Mouse (Mus musculus): ENCODE data around the gene Il23a. TPM values are rescaled to one million over a fixed set of nuclear protein-coding genes. Genes with fewer than 3 reads are reported as not detected.

Il23a gene
- polyA plus RNA-seq, 2 experiments: 0.28 to 0.31 TPM

GRCm38 (mm10) chr10:128271883-128272282 is 26.7 kb downstream of the Il23a start:
- ATAC-seq (ENCODE audit: low FRiP score, low read depth): no peak
- peaks cover 2% of the 10 kb centered on the region; the same call in 1 of the 2 replicates for H3K4me1 ChIP-seq (ENCODE audit: control insufficient read depth, insufficient read depth, low read length)
- TF ChIP-seq POLR2A (IDR thresholded peaks at IDR 0.05; ENCODE audit: borderline replicate concordance, extremely low read depth, insufficient read depth, insufficient read length): no peak
- H3K9ac ChIP-seq (ENCODE audit: low read depth, low read length, severe bottlenecking): no peak overlapping the region
- DNase-seq (ENCODE audit: low spot score): no peak
- no peak overlapping the region for H3K27ac ChIP-seq (replicated peaks; ENCODE audit: low read depth, low read length)
- no peaks in the 10 kb centered on the region for H3K9me3 ChIP-seq (ENCODE audit: control insufficient read depth, low read length)
- no peak overlapping the region for H3K4me3 ChIP-seq (replicated peaks; ENCODE audit: low read length)
- H3K36me3 ChIP-seq (ENCODE audit: control insufficient read depth, insufficient read depth, low read length): peaks cover 5% of the 10 kb centered on the region; the same call in 1 of the 2 replicates
- WGBS: 79% methylated on average over 2 of the region's 2 CpGs
- no peaks in the 10 kb centered on the region for H3K27me3 ChIP-seq (ENCODE audit: control insufficient read depth, insufficient read depth, low read length)
- H3K4me2 ChIP-seq (replicated peaks; ENCODE audit: low read depth, low read length, severe bottlenecking): no peak overlapping the region

GRCm38 (mm10) chr10:128270866-128271265 is 27.7 kb downstream of the Il23a start:
- Histone ChIP-seq H3K4me3 (replicated peaks; ENCODE audit: low read length) (peak overlapping the region; percentile 79), H3K4me2 (replicated peaks; ENCODE audit: low read depth, low read length, severe bottlenecking) (peak overlapping the region; percentile 77), H3K36me3 (ENCODE audit: control insufficient read depth, insufficient read depth, low read length) (no peaks in the 10 kb centered on the region), H3K27ac (replicated peaks; ENCODE audit: low read depth, low read length) (0 out of 2 replicates have a peak overlapping the region, but pooled peaks have one; percentile 43), H3K4me1 (ENCODE audit: control insufficient read depth, insufficient read depth, low read length) (peaks cover 2% of the 10 kb centered on the region; the same call in 1 of the 2 replicates), H3K9me3 (ENCODE audit: control insufficient read depth, low read length) (no peaks in the 10 kb centered on the region), H3K27me3 (ENCODE audit: control insufficient read depth, insufficient read depth, low read length) (no peaks in the 10 kb centered on the region), H3K9ac (ENCODE audit: low read depth, low read length, severe bottlenecking) (peak overlapping the region; percentile 68)
- 42% methylated on average over 7 of the region's 7 CpGs for WGBS
- ATAC-seq (ENCODE audit: low FRiP score, low read depth): no peak
- no peak for TF ChIP-seq POLR2A (IDR thresholded peaks at IDR 0.05; ENCODE audit: borderline replicate concordance, extremely low read depth, insufficient read depth, insufficient read length)
- no peak for DNase-seq (ENCODE audit: low spot score)

- TF ChIP-seq POLR2A (IDR thresholded peaks at IDR 0.05; ENCODE audit: borderline replicate concordance, extremely low read depth, insufficient read depth, insufficient read length): 0 out of 2 replicates have a peak, but pooled peaks have one; percentile 38
- DNase-seq (ENCODE audit: low spot score) (peak; percentile 98), ATAC-seq (ENCODE audit: low FRiP score, low read depth) (peak; percentile 100)
- H3K9me3 ChIP-seq (ENCODE audit: control insufficient read depth, low read length): no peaks in the 10 kb centered on the region
- H3K36me3 ChIP-seq (ENCODE audit: control insufficient read depth, insufficient read depth, low read length): no peaks in the 10 kb centered on the region
- H3K4me2 ChIP-seq (replicated peaks; ENCODE audit: low read depth, low read length, severe bottlenecking): peak within 1 kb of the TSS; percentile 77
- peak within 1 kb of the TSS; percentile 79 for H3K4me3 ChIP-seq (replicated peaks; ENCODE audit: low read length)
- under 1% methylated on average over 41 of the region's 43 CpGs for WGBS
- peak within 1 kb of the TSS; percentile 68 for H3K9ac ChIP-seq (ENCODE audit: low read depth, low read length, severe bottlenecking)
- no peaks in the 10 kb centered on the region for H3K27me3 ChIP-seq (ENCODE audit: control insufficient read depth, insufficient read depth, low read length)
- peaks cover 2% of the 10 kb centered on the region; the same call in 1 of the 2 replicates for H3K4me1 ChIP-seq (ENCODE audit: control insufficient read depth, insufficient read depth, low read length)
- H3K27ac ChIP-seq (replicated peaks; ENCODE audit: low read depth, low read length): peak within 1 kb of the TSS; percentile 43; the same call in 1 of the 2 replicates
Measured at GRCm38 (mm10) chr10:128270287-128270841, 28.2 kb downstream of the Il23a start, which contains the start of gene Stat2. TSS of gene Stat2 (plus strand) at chr10:128270559.

GRCm38 (mm10) chr10:128269206-128269910 is 29.2 kb downstream of the Il23a start:
- Histone ChIP-seq H3K4me3 (replicated peaks; ENCODE audit: low read length) (peak overlapping the region; percentile 79; the same call in 1 of the 2 replicates), H3K36me3 (ENCODE audit: control insufficient read depth, insufficient read depth, low read length) (no peaks in the 10 kb centered on the region), H3K4me1 (ENCODE audit: control insufficient read depth, insufficient read depth, low read length) (peaks cover 2% of the 10 kb centered on the region; the same call in 1 of the 2 replicates), H3K27me3 (ENCODE audit: control insufficient read depth, insufficient read depth, low read length) (no peaks in the 10 kb centered on the region), H3K27ac (replicated peaks; ENCODE audit: low read depth, low read length) (no peak overlapping the region), H3K4me2 (replicated peaks; ENCODE audit: low read depth, low read length, severe bottlenecking) (peak overlapping the region; percentile 62), H3K9ac (ENCODE audit: low read depth, low read length, severe bottlenecking) (no peak overlapping the region), H3K9me3 (ENCODE audit: control insufficient read depth, low read length) (no peaks in the 10 kb centered on the region)
- DNase-seq (ENCODE audit: low spot score) (no peak), ATAC-seq (ENCODE audit: low FRiP score, low read depth) (no peak)
- TF ChIP-seq POLR2A (IDR thresholded peaks at IDR 0.05; ENCODE audit: borderline replicate concordance, extremely low read depth, insufficient read depth, insufficient read length): no peak
- WGBS: 89% methylated on average over 16 of the region's 16 CpGs

GRCm38 (mm10) chr10:128268371-128268770 is 30.2 kb downstream of the Il23a start, which contains the start of gene Apof:
TSS of gene Apof (plus strand) at chr10:128268671.
- Histone ChIP-seq H3K27me3 (ENCODE audit: control insufficient read depth, insufficient read depth, low read length) (no peaks in the 10 kb centered on the region), H3K4me1 (ENCODE audit: control insufficient read depth, insufficient read depth, low read length) (peaks cover 2% of the 10 kb centered on the region; the same call in 1 of the 2 replicates), H3K4me2 (replicated peaks; ENCODE audit: low read depth, low read length, severe bottlenecking) (no peak within 1 kb of the TSS), H3K9me3 (ENCODE audit: control insufficient read depth, low read length) (no peaks in the 10 kb centered on the region), H3K9ac (ENCODE audit: low read depth, low read length, severe bottlenecking) (no peak within 1 kb of the TSS), H3K27ac (replicated peaks; ENCODE audit: low read depth, low read length) (no peak within 1 kb of the TSS), H3K36me3 (ENCODE audit: control insufficient read depth, insufficient read depth, low read length) (no peaks in the 10 kb centered on the region), H3K4me3 (replicated peaks; ENCODE audit: low read length) (no peak within 1 kb of the TSS)
- TF ChIP-seq POLR2A (IDR thresholded peaks at IDR 0.05; ENCODE audit: borderline replicate concordance, extremely low read depth, insufficient read depth, insufficient read length): no peak
- ATAC-seq (ENCODE audit: low FRiP score, low read depth) (no peak), DNase-seq (ENCODE audit: low spot score) (no peak)
- 79% methylated on average over 6 of the region's 6 CpGs for WGBS

Measured in limb, embryonic 14.5 days (tissue).